Mouse (Mus musculus): Measurements from ENCODE around the gene Becn1.

Becn1 gene

GRCm38 (mm10) chr11:101272446-101272845 lies 29.6 kb downstream of the Becn1 start:
- DNase-seq (ENCODE audit: extremely low read depth, insufficient read length, low spot score), result no peak

GRCm38 (mm10) chr11:101269577-101270116 lies 32.4 kb downstream of the Becn1 start:
- DNase-seq (ENCODE audit: extremely low read depth, insufficient read length, low spot score), result no peak

GRCm38 (mm10) chr11:101265906-101266305 lies 36.2 kb downstream of the Becn1 start:
- DNase-seq (ENCODE audit: extremely low read depth, insufficient read length, low spot score), result no peak

- DNase-seq (ENCODE audit: extremely low read depth, insufficient read length, low spot score), result no peak
These were observed 37.1 kb downstream of the Becn1 start for GRCm38 (mm10) chr11:101264954-101265471.

GRCm38 (mm10) chr11:101263989-101264280 lies 38.2 kb downstream of the Becn1 start:
- no peak for DNase-seq (ENCODE audit: extremely low read depth, insufficient read length, low spot score)

GRCm38 (mm10) chr11:101263138-101263988 lies 38.7 kb downstream of the Becn1 start:
- DNase-seq (ENCODE audit: extremely low read depth, insufficient read length, low spot score), result no peak

- no peak for DNase-seq (ENCODE audit: extremely low read depth, insufficient read length, low spot score)
These were observed 39.7 kb downstream of the Becn1 start for GRCm38 (mm10) chr11:101262272-101262967.

- no peak for DNase-seq (ENCODE audit: extremely low read depth, insufficient read length, low spot score)
These were observed 41.2 kb downstream of the Becn1 start for GRCm38 (mm10) chr11:101260826-101261380.

- DNase-seq (ENCODE audit: extremely low read depth, insufficient read length, low spot score), result no peak
These were observed 41.9 kb downstream of the Becn1 start, which contains the start of gene Wnk4 for GRCm38 (mm10) chr11:101259948-101260825. Wnk4 (plus strand) TSS chr11:101260567.

GRCm38 (mm10) chr11:101259261-101259712 lies 42.8 kb downstream of the Becn1 start:
- DNase-seq (ENCODE audit: extremely low read depth, insufficient read length, low spot score), result no peak

GRCm38 (mm10) chr11:101255826-101256775 lies 46.0 kb downstream of the Becn1 start:
- DNase-seq (ENCODE audit: extremely low read depth, insufficient read length, low spot score), result no peak

GRCm38 (mm10) chr11:101253613-101254389 lies 48.3 kb downstream of the Becn1 start, which contains the start of gene Vps25:
Vps25 (plus strand) TSS chr11:101253707.
- peak; percentile 88 for DNase-seq (ENCODE audit: extremely low read depth, insufficient read length, low spot score)

- peak; percentile 26 for DNase-seq (ENCODE audit: extremely low read depth, insufficient read length, low spot score)
These were observed 49.1 kb downstream of the Becn1 start for GRCm38 (mm10) chr11:101252941-101253340.

GRCm38 (mm10) chr11:101251031-101251430 lies 51.1 kb downstream of the Becn1 start:
- no peak for DNase-seq (ENCODE audit: extremely low read depth, insufficient read length, low spot score)

GRCm38 (mm10) chr11:101248258-101248994 lies 53.7 kb downstream of the Becn1 start:
- DNase-seq (ENCODE audit: extremely low read depth, insufficient read length, low spot score), result no peak

GRCm38 (mm10) chr11:101247521-101248030 lies 54.5 kb downstream of the Becn1 start:
- no peak for DNase-seq (ENCODE audit: extremely low read depth, insufficient read length, low spot score)

- no peak for DNase-seq (ENCODE audit: extremely low read depth, insufficient read length, low spot score)
These were observed 55.4 kb downstream of the Becn1 start for GRCm38 (mm10) chr11:101246702-101247012.
